Mouse (Mus musculus): ENCODE data around the gene Net1. TPM values are rescaled to one million over a fixed set of nuclear protein-coding genes. Genes with fewer than 3 reads are reported as not detected.

The Net1 gene
- polyA plus RNA-seq, 1 experiment, result 6.1 TPM

DNA sequence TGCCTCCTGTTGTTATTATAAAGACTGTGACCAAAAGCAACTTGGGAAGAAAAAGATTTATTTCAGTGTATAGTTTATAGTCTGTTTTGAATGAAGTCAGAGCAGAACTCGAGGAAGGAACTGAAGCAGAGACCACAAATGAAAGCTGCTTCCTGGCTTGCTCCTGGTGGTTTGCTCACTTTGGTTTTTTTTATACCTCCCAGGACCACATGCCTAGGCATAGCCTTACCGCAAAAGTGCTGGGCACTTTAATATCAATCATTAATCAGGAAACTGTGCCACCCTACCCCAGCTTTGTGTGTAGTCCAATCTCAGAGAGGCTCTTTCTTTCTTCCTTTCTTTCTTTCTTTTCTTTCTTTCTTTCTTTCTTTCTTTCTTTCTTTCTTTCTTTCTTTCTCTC lies 85.6 kb downstream of the Net1 start:
- H3K4me1 ChIP-seq (ENCODE audit: control insufficient read depth, insufficient read depth, insufficient read length), result no peaks in the 10 kb centered on the region
- no peaks in the 10 kb centered on the region for H3K27me3 ChIP-seq (ENCODE audit: control insufficient read depth, insufficient read depth, low read length)
- TF ChIP-seq POLR2A (IDR thresholded peaks at IDR 0.05; ENCODE audit: low read depth, low read length), result no peak
- TF ChIP-seq CTCF (IDR thresholded peaks at IDR 0.05; ENCODE audit: extremely low read depth, insufficient read depth, insufficient read length, insufficient replicate concordance), result no peak
- no peak for DNase-seq (ENCODE audit: low read depth in 1 of 2, low spot score in 2 of 2)
- no peak overlapping the region for H3K27ac ChIP-seq (ENCODE audit: insufficient read depth, low read length)
- WGBS, result 9% methylated on average over 2 of the region's 2 CpGs
- no peaks in the 10 kb centered on the region for H3K36me3 ChIP-seq (ENCODE audit: control insufficient read depth, insufficient read depth, low read length)
- H3K4me3 ChIP-seq (ENCODE audit: extremely low read depth, insufficient read depth, insufficient read length), result no peak overlapping the region

Other genes starting within 250 kb of the Net1 start
- gene Calml3, start 113.9 kb downstream of the Net1 start, polyA plus RNA-seq (2012; rRNA removed), result 0.05 TPM in 1 of 2 replicates, not detected in the other
- gene Calm4, start 80.5 kb downstream of the Net1 start, polyA plus RNA-seq (2012; rRNA removed), result not detected in 2 replicates
- gene Calm5, start 64.0 kb downstream of the Net1 start, polyA plus RNA-seq (2012; rRNA removed), result not detected in 2 replicates
- not detected in 2 replicates for gene Tubal3, start 54 bp upstream of the Net1 start, polyA plus RNA-seq (2012; rRNA removed)
- not detected in 2 replicates for gene Ucn3, start 27.1 kb upstream of the Net1 start, polyA plus RNA-seq (2012; rRNA removed)
- gene Akr1c14, start 130.8 kb upstream of the Net1 start, polyA plus RNA-seq (2012; rRNA removed), result 0.16 and 0.18 TPM in 2 replicates
- not detected in 2 replicates for gene Akr1c18, start 232.4 kb upstream of the Net1 start, polyA plus RNA-seq (2012; rRNA removed)